Mouse (Mus musculus): ENCODE results near the gene Rab34. TPM values are rescaled to one million over a fixed set of nuclear protein-coding genes. Genes with fewer than 3 reads are reported as not detected.

Rab34 gene
- polyA plus RNA-seq, 1 experiment from 2014 or later = 75.3 TPM

GRCm38 (mm10) chr11:78213086-78213817, 25.0 kb downstream of the Rab34 start:
- Histone ChIP-seq H3K4me1 (ENCODE audit: control insufficient read depth, insufficient read depth, low read length) (no peaks in the 10 kb centered on the region), H3K27ac (ENCODE audit: low read depth, low read length) (no peak overlapping the region)
- ATAC-seq (ENCODE audit: insufficient read depth, low FRiP score, low TSS enrichment) = no peak

GRCm38 (mm10) chr11:78215709-78216317, 27.6 kb downstream of the Rab34 start:
- H3K9me3 ChIP-seq (ENCODE audit: control insufficient read depth, low read length) = no peaks in the 10 kb centered on the region
- H3K4me2 ChIP-seq (ENCODE audit: low read depth) = no peak overlapping the region
- H3K4me3 ChIP-seq (ENCODE audit: low read depth, low read length) = no peak overlapping the region
- H3K9ac ChIP-seq (ENCODE audit: low read length) = no peak overlapping the region
- 88% methylated on average over 11 of the region's 11 CpGs for WGBS
- no peak for ATAC-seq (ENCODE audit: insufficient read depth, low FRiP score, low TSS enrichment)
- no peak overlapping the region for H3K27ac ChIP-seq (ENCODE audit: low read depth, low read length)
- no peaks in the 10 kb centered on the region for H3K4me1 ChIP-seq (ENCODE audit: control insufficient read depth, insufficient read depth, low read length)
- H3K27me3 ChIP-seq (ENCODE audit: control insufficient read depth, insufficient read depth, low read length) = no peaks in the 10 kb centered on the region
- DNase-seq (ENCODE audit: low spot score) = no peak
- peaks cover 41% of the 10 kb centered on the region for H3K36me3 ChIP-seq (ENCODE audit: control insufficient read depth, insufficient read depth, low read length)

More at GRCm38 (mm10) chr11:78213086-78213817, 25.0 kb downstream of the Rab34 start:
- Histone ChIP-seq H3K4me3 (ENCODE audit: low read depth, low read length) (no peak overlapping the region), H3K9ac (ENCODE audit: low read length) (no peak overlapping the region), H3K36me3 (ENCODE audit: control insufficient read depth, insufficient read depth, low read length) (peaks cover 46% of the 10 kb centered on the region), H3K4me2 (ENCODE audit: low read depth) (no peak overlapping the region), H3K9me3 (ENCODE audit: control insufficient read depth, low read length) (no peaks in the 10 kb centered on the region), H3K27me3 (ENCODE audit: control insufficient read depth, insufficient read depth, low read length) (no peaks in the 10 kb centered on the region)
- no peak for DNase-seq (ENCODE audit: low spot score)
- 95% methylated on average over 14 of the region's 14 CpGs for WGBS

GRCm38 (mm10) chr11:78223586-78223985, 35.4 kb downstream of the Rab34 start:
- DNase-seq (ENCODE audit: low spot score) (no peak), ATAC-seq (ENCODE audit: insufficient read depth, low FRiP score, low TSS enrichment) (no peak)
- H3K27ac ChIP-seq (ENCODE audit: low read depth, low read length) = no peak overlapping the region
- no peaks in the 10 kb centered on the region for H3K9me3 ChIP-seq (ENCODE audit: control insufficient read depth, low read length)
- no peak overlapping the region for H3K9ac ChIP-seq (ENCODE audit: low read length)
- H3K4me2 ChIP-seq (ENCODE audit: low read depth) = no peak overlapping the region
- H3K27me3 ChIP-seq (ENCODE audit: control insufficient read depth, insufficient read depth, low read length) = no peaks in the 10 kb centered on the region
- 90% methylated on average over 4 of the region's 4 CpGs for WGBS
- peaks cover 44% of the 10 kb centered on the region for H3K36me3 ChIP-seq (ENCODE audit: control insufficient read depth, insufficient read depth, low read length)
- H3K4me3 ChIP-seq (ENCODE audit: low read depth, low read length) = no peak overlapping the region
- no peaks in the 10 kb centered on the region for H3K4me1 ChIP-seq (ENCODE audit: control insufficient read depth, insufficient read depth, low read length)

GRCm38 (mm10) chr11:78231518-78231917, 43.3 kb downstream of the Rab34 start:
- ATAC-seq (ENCODE audit: insufficient read depth, low FRiP score, low TSS enrichment) = no peak

GRCm38 (mm10) chr11:78240193-78240857, 52.1 kb downstream of the Rab34 start:
- no peak for DNase-seq (ENCODE audit: low spot score)
- no peak overlapping the region for H3K4me2 ChIP-seq (ENCODE audit: low read depth)
- H3K27me3 ChIP-seq (ENCODE audit: control insufficient read depth, insufficient read depth, low read length) = no peaks in the 10 kb centered on the region
- H3K36me3 ChIP-seq (ENCODE audit: control insufficient read depth, insufficient read depth, low read length) = peaks cover 5% of the 10 kb centered on the region
- ATAC-seq (ENCODE audit: insufficient read depth, low FRiP score, low TSS enrichment) = no peak
- no peak overlapping the region for H3K4me3 ChIP-seq (ENCODE audit: low read depth, low read length)
- H3K4me1 ChIP-seq (ENCODE audit: control insufficient read depth, insufficient read depth, low read length) = peaks cover 9% of the 10 kb centered on the region
- no peaks in the 10 kb centered on the region for H3K9me3 ChIP-seq (ENCODE audit: control insufficient read depth, low read length)
- WGBS = 91% methylated on average over 9 of the region's 9 CpGs
- H3K9ac ChIP-seq (ENCODE audit: low read length) = no peak overlapping the region
- H3K27ac ChIP-seq (ENCODE audit: low read depth, low read length) = no peak overlapping the region

More at GRCm38 (mm10) chr11:78231518-78231917, 43.3 kb downstream of the Rab34 start:
- no peak overlapping the region for H3K4me3 ChIP-seq (ENCODE audit: low read depth, low read length)
- no peak overlapping the region for H3K9ac ChIP-seq (ENCODE audit: low read length)
- no peaks in the 10 kb centered on the region for H3K27me3 ChIP-seq (ENCODE audit: control insufficient read depth, insufficient read depth, low read length)
- no peaks in the 10 kb centered on the region for H3K9me3 ChIP-seq (ENCODE audit: control insufficient read depth, low read length)
- no peak overlapping the region for H3K27ac ChIP-seq (ENCODE audit: low read depth, low read length)
- no peaks in the 10 kb centered on the region for H3K4me1 ChIP-seq (ENCODE audit: control insufficient read depth, insufficient read depth, low read length)
- no peak for DNase-seq (ENCODE audit: low spot score)
- no peak overlapping the region for H3K4me2 ChIP-seq (ENCODE audit: low read depth)
- peaks cover 36% of the 10 kb centered on the region for H3K36me3 ChIP-seq (ENCODE audit: control insufficient read depth, insufficient read depth, low read length)
- 94% methylated on average over 6 of the region's 6 CpGs for WGBS

Small RNA genes within 50 kb of the gene (microRNA-seq; reads per million reads assigned to microRNA genes)
- gene Mir7653 = not detected

Other genes with a start within 250 kb of the Rab34 start
- gene Phf12, start 205.7 kb upstream of the Rab34 start, polyA plus RNA-seq (2014; fragmentation: Nextera tagmentation; extraction: Ambion mirVana) = 17.8 and 19.6 TPM in 2 replicates
- gene Dhrs13, start 156.2 kb upstream of the Rab34 start, polyA plus RNA-seq (2014; fragmentation: Nextera tagmentation; extraction: Ambion mirVana) = 18.4 and 19.4 TPM in 2 replicates
- 60.8 and 62.9 TPM in 2 replicates for gene Flot2, start 150.5 kb upstream of the Rab34 start, polyA plus RNA-seq (2014; fragmentation: Nextera tagmentation; extraction: Ambion mirVana)
- 35.9 and 37.3 TPM in 2 replicates for gene Eral1, start 108.0 kb upstream of the Rab34 start, polyA plus RNA-seq (2014; fragmentation: Nextera tagmentation; extraction: Ambion mirVana)
- 27.6 and 33.2 TPM in 2 replicates for gene Fam222b, start 93.8 kb upstream of the Rab34 start, polyA plus RNA-seq (2014; fragmentation: Nextera tagmentation; extraction: Ambion mirVana)
- gene Traf4, start 22.8 kb upstream of the Rab34 start, polyA plus RNA-seq (2014; fragmentation: Nextera tagmentation; extraction: Ambion mirVana) = 109 and 124 TPM in 2 replicates
- gene Nek8, start 11.8 kb upstream of the Rab34 start, polyA plus RNA-seq (2014; fragmentation: Nextera tagmentation; extraction: Ambion mirVana) = 6.6 and 7.8 TPM in 2 replicates
- gene Tlcd1, start 11.7 kb upstream of the Rab34 start, polyA plus RNA-seq (2014; fragmentation: Nextera tagmentation; extraction: Ambion mirVana) = 9.1 and 9.9 TPM in 2 replicates
- gene Rpl23a, start 4.8 kb upstream of the Rab34 start, polyA plus RNA-seq (2014; fragmentation: Nextera tagmentation; extraction: Ambion mirVana) = 1,230 and 1,275 TPM in 2 replicates
- gene Proca1, start 5.0 kb downstream of the Rab34 start, polyA plus RNA-seq (2014; fragmentation: Nextera tagmentation; extraction: Ambion mirVana) = 0.49 and 1.3 TPM in 2 replicates
- 60.1 and 62.5 TPM in 2 replicates for gene Sdf2, start 57.3 kb downstream of the Rab34 start, polyA plus RNA-seq (2014; fragmentation: Nextera tagmentation; extraction: Ambion mirVana)
- 35.4 and 36.7 TPM in 2 replicates for gene Supt6, start 57.6 kb downstream of the Rab34 start, polyA plus RNA-seq (2014; fragmentation: Nextera tagmentation; extraction: Ambion mirVana)
- gene 2610507B11Rik, start 73.3 kb downstream of the Rab34 start, polyA plus RNA-seq (2014; fragmentation: Nextera tagmentation; extraction: Ambion mirVana) = 68.2 and 68.9 TPM in 2 replicates
- gene BC030499, start 102.4 kb downstream of the Rab34 start, polyA plus RNA-seq (2014; fragmentation: Nextera tagmentation; extraction: Ambion mirVana) = 0.17 TPM in 1 of 2 replicates, not detected in the other
- 48.0 and 52.7 TPM in 2 replicates for gene Spag5, start 113.1 kb downstream of the Rab34 start, polyA plus RNA-seq (2014; fragmentation: Nextera tagmentation; extraction: Ambion mirVana)
- 3.0 and 4.0 TPM in 2 replicates for gene Aldoc, start 134.5 kb downstream of the Rab34 start, polyA plus RNA-seq (2014; fragmentation: Nextera tagmentation; extraction: Ambion mirVana)
- 65.5 and 72.3 TPM in 2 replicates for gene Pigs, start 140.0 kb downstream of the Rab34 start, polyA plus RNA-seq (2014; fragmentation: Nextera tagmentation; extraction: Ambion mirVana)
- 69.3 and 74.6 TPM in 2 replicates for gene Unc119, start 155.1 kb downstream of the Rab34 start, polyA plus RNA-seq (2014; fragmentation: Nextera tagmentation; extraction: Ambion mirVana)
- gene Foxn1, start 198.1 kb downstream of the Rab34 start, polyA plus RNA-seq (2014; fragmentation: Nextera tagmentation; extraction: Ambion mirVana) = not detected in 2 replicates
- not detected in 2 replicates for gene Slc13a2, start 233.8 kb downstream of the Rab34 start, polyA plus RNA-seq (2014; fragmentation: Nextera tagmentation; extraction: Ambion mirVana)

Data from neural tube, embryonic 11.5 days (tissue).